Mouse (Mus musculus) liver, embryonic 11.5 days (tissue): ENCODE measurements around the gene Klf4. TPM values are rescaled to one million over a fixed set of nuclear protein-coding genes. Genes with fewer than 3 reads are reported as not detected.
A peak's percentile ranks its signal among the peaks of the same experiment; 100 is the strongest.

Source experiments
- ATAC-seq: fragments of 200-750 bp; cut with Nextera tagmentation; replicated peaks from 2 replicates; pipeline ENCODE4 v1.8.0; 2017; ENCODE audit warnings: moderate number of reproducible peaks, mild to moderate bottlenecking, moderate TSS enrichment, moderate library complexity; ENCODE audit not compliant: low FRiP score
- DNase-seq: peaks from one replicate; pipeline ENCODE4 v3.0.0-alpha.2; 2017; ENCODE audit warnings: low spot score
- H3K27ac ChIP-seq: fragments of 300-500 bp; sonication (generic); 2 replicates; pipeline ENCODE4 v1.5.1; 2014; ENCODE audit warnings: mild to moderate bottlenecking, low read depth, low read length, control low read depth
- H3K27me3 ChIP-seq: fragments of 300-500 bp; sonication (generic); replicated peaks from 2 replicates; pipeline ENCODE4 v1.6.1; 2014; ENCODE audit warnings: low read length, mixed read lengths; ENCODE audit not compliant: control insufficient read depth, insufficient read depth
- H3K36me3 ChIP-seq: fragments of 300-500 bp; sonication (generic); 2 replicates; pipeline ENCODE4 v1.6.1; 2014; ENCODE audit warnings: mild to moderate bottlenecking, low read length, moderate library complexity, mixed read lengths; ENCODE audit not compliant: control insufficient read depth, insufficient read depth
- H3K4me1 ChIP-seq: fragments of 300-500 bp; sonication (generic); replicated peaks from 2 replicates; pipeline ENCODE4 v1.6.1; 2014; ENCODE audit warnings: low read length, mixed read lengths; ENCODE audit not compliant: control insufficient read depth, insufficient read depth
- H3K4me2 ChIP-seq: fragments of 300-500 bp; sonication (generic); 2 replicates; pipeline ENCODE4 v1.6.1; 2014; ENCODE audit warnings: mild to moderate bottlenecking, control low read depth, moderate library complexity
- H3K4me3 ChIP-seq: fragments of 300-500 bp; sonication (generic); 2 replicates; pipeline ENCODE4 v1.5.1; 2014; ENCODE audit warnings: low read depth, low read length, control low read depth
- H3K9ac ChIP-seq: fragments of 300-500 bp; sonication (generic); 2 replicates; pipeline ENCODE4 v1.6.1; 2014; ENCODE audit warnings: low read depth, low read length, control low read depth
- H3K9me3 ChIP-seq: fragments of 300-500 bp; sonication (generic); 2 replicates; pipeline ENCODE4 v1.6.1; 2016; ENCODE audit warnings: low read length, inconsistent platforms, mixed read lengths; ENCODE audit not compliant: control insufficient read depth
- WGBS: fragments of 180-500 bp; shearing (Covaris S2); extraction: QIAGEN DNeasy Blood & Tissue Kit; methylation state at CpG from one replicate; pipeline ENCODE4 v1.1.7; 2014; 5-methylcytosine and 5-hydroxymethylcytosine counted together
- polyA plus RNA-seq: library from polyadenylated mRNA; unstranded; fragments of >200 nt; fragmentation: Nextera tagmentation; extraction: Ambion mirVana; gene quantifications from 2 replicates; pipeline ENCODE4 v1.2.1, GENCODE M21; 2014

Klf4 gene
- polyA plus RNA-seq, 1 experiment from 2014 or later = 0.97 TPM

DNA sequence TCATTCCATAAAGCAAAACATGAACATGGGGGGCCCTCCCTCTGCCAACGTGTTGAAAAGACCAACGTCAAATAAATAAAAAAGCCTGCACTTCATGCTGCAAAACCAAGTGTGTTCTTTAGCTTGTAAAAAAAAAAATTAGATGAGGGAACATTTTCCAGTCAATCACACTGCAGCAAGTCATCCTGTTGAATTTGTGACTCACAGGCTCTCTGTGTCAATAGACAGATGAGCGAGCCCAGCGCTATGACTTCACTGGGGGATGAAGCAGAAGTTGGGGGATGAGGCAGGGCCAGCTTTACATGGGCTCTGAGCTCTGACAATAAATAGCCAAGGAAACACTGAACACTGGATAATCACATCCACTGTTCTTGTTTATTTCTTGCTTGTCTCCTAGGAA lies 9.4 kb upstream of the Klf4 start:
- no peak overlapping the region for H3K27ac ChIP-seq
- H3K4me1 ChIP-seq = no peaks in the 10 kb centered on the region
- H3K27me3 ChIP-seq = no peaks in the 10 kb centered on the region
- no peak overlapping the region for H3K4me3 ChIP-seq
- DNase-seq (no peak), ATAC-seq (no peak)
- WGBS = 65% methylated on average over 4 of the region's 4 CpGs
- no peaks in the 10 kb centered on the region for H3K9me3 ChIP-seq
- H3K4me2 ChIP-seq = no peak overlapping the region
- H3K36me3 ChIP-seq = no peaks in the 10 kb centered on the region
- H3K9ac ChIP-seq = no peak overlapping the region

DNA sequence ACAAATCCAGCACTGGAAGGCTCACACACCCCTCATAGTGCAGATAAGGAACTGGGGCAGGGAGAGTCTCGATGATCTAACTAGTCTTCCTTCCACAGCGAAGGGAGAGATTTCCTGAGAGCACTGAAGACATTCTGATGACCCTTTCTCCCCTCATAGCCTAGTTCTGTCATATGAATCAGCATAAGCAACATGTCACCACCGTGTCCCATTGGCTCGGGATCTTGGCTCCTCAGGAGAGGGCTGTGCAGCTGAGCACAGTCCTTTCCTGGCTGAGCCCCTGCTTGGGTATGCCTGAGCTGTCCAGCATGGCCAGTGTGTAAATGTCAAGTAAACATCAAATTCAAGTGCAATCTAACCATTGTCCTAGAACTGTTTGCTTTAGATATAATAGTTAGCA lies 9.0 kb upstream of the Klf4 start:
- Histone ChIP-seq H3K4me3 (no peak overlapping the region), H3K9me3 (no peaks in the 10 kb centered on the region), H3K9ac (no peak overlapping the region), H3K4me1 (no peaks in the 10 kb centered on the region), H3K27me3 (peaks cover 4% of the 10 kb centered on the region), H3K4me2 (no peak overlapping the region), H3K36me3 (no peaks in the 10 kb centered on the region), H3K27ac (no peak overlapping the region)
- WGBS = 37% methylated on average over 4 of the region's 4 CpGs
- DNase-seq (no peak), ATAC-seq (no peak)

DNA sequence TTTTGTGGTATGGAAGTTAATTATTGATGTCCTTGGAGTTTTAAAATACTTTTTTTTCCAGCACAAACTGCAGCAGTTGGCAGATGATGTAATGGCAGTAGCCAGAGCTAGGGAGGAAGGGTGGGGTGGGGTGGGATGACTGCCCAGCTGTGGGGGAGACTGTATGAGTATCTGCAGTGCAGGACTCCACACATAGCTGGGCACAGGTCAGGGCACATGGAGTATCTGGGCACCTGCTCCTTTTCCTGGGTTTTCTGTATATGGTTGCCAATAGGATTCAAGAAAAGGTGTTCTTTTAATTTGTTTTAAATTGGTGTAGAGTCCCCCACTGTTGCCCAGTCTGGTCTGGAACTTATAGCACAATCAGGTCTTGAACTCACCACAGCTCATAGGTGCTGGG lies 2.7 kb upstream of the Klf4 start:
- Histone ChIP-seq H3K36me3 (no peaks in the 10 kb centered on the region), H3K4me2 (no peak overlapping the region), H3K4me1 (peaks cover 4% of the 10 kb centered on the region; the same call in 1 of the 2 replicates), H3K27ac (no peak overlapping the region), H3K27me3 (peaks cover 61% of the 10 kb centered on the region), H3K4me3 (no peak overlapping the region), H3K9me3 (no peaks in the 10 kb centered on the region), H3K9ac (no peak overlapping the region)
- ATAC-seq (no peak), DNase-seq (no peak)

DNA sequence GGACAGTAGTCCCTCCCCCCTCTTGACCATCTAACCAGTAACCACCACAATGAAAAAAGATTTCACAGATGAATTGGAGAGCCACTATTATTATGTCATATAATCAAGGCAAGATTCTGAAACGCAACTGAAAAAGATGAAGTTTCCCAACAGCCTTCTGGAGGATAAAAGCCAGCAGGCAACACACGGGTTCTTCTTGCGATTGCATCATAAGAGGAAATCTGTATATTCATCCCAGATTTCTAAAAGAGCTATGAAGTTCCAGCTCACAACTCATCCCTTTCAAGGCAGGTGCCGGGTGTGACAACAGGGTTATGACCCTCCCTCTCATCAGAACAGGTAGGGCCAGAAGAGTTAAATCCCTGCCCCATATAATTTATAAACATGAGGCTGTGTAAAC lies 2.2 kb upstream of the Klf4 start:
- no peak overlapping the region for H3K27ac ChIP-seq
- ATAC-seq (no peak), DNase-seq (no peak)
- no peaks in the 10 kb centered on the region for H3K36me3 ChIP-seq
- no peak overlapping the region for H3K4me2 ChIP-seq
- no peak overlapping the region for H3K4me3 ChIP-seq
- peaks cover 4% of the 10 kb centered on the region for H3K4me1 ChIP-seq
- no peak overlapping the region for H3K9ac ChIP-seq
- H3K9me3 ChIP-seq = no peaks in the 10 kb centered on the region
- peaks cover 65% of the 10 kb centered on the region for H3K27me3 ChIP-seq
- 72% methylated on average over 4 of the region's 4 CpGs for WGBS

DNA sequence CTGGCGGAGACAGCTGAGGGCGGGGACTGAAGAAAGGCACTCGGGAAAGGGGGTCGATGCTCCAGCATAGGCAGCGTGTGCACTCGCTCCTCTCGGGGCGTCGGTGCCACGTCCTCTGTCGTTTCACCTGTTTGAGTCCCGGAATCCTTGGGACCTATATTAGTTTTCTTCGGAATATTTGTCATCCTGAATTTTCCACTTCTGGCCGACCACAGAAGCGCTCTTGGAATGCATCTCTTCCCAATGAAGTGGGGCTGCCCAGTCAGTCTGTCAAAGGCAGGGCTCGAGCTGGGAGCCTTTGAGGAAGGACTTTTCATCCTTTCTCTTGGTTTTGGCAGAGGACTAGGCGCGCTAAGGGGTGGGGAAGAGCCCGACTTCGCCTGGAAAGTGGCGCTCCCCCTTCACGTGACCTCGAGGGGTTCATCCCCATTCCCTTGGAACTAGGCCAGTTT lies 1.6 kb upstream of the Klf4 start:
- no peaks in the 10 kb centered on the region for H3K9me3 ChIP-seq
- H3K4me1 ChIP-seq = peaks cover 4% of the 10 kb centered on the region
- ATAC-seq = no peak
- no peaks in the 10 kb centered on the region for H3K36me3 ChIP-seq
- peak overlapping the region; percentile 63 for H3K4me3 ChIP-seq
- H3K9ac ChIP-seq = no peak overlapping the region
- 5% methylated on average over 23 of the region's 23 CpGs for WGBS
- H3K4me2 ChIP-seq = peak overlapping the region; percentile 97
- no peak overlapping the region for H3K27ac ChIP-seq
- peaks cover 68% of the 10 kb centered on the region for H3K27me3 ChIP-seq
- no peak for DNase-seq

DNA sequence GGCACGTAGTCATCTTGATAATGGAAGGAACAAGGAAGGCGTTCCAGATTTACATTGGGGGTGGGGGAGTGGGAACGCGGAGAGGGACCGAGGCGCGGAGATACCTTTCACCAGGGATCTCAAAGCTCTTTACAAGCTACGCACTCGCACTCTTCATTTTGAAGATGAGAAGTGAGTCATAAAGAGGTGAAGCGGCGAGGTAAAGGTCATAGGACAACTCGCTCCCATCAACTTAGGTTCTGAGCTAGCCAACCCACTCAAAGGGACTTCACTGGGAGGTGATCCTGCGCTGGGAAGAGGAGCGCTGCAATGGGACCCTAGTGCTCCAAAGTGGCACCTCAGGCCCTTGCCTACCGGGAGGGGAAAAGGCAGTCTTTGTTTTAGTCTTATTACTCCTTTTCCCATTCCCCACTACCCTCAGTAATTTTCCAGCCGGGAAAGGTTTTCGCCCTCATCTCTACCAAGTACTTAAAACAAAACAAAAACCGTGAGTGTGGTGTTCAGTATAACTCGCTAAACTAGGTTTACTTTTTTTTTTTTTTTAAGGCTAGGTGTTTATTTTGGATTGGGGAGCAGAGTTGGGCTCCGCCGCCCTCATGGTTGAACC lies 1.0 kb upstream of the Klf4 start:
- Histone ChIP-seq H3K4me2 (peak overlapping the region; percentile 97), H3K9ac (peak overlapping the region; percentile 61; the same call in 1 of the 2 replicates), H3K9me3 (no peaks in the 10 kb centered on the region), H3K27ac (no peak overlapping the region), H3K36me3 (no peaks in the 10 kb centered on the region), H3K4me3 (peak overlapping the region; percentile 63), H3K27me3 (peaks cover 68% of the 10 kb centered on the region), H3K4me1 (peaks cover 4% of the 10 kb centered on the region)
- DNase-seq = peak; percentile 42
- no peak for ATAC-seq
- whole genome bisulfite sequencing = under 1% methylated on average over 21 of the region's 21 CpGs

DNA sequence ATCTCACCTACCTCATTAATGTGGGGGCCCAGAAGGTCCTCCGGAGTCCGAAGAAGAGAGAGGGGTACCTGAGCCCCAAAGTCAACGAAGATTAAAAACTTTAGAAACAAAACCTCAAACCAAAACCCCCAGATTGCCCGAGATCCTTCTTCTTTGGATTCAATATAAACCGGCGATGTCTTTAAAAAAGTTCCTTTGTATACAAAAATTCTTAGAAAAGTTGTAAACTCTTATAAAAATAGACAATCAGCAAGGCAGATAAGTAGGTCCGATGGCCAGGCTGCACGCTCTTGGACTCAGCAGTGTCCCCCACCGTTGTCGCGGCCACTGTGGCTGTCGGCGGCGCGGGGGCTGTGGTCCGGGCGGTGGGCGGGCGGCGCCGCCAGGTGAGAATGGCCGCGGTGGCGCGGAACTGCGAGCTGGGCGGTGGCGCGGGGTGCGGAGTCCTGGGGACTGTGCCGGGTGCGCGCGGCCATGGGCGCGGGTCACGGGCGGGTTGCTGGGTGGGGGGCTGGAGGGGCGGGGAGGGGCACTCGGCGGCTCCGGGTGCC lies 335 bp downstream of the Klf4 start:
- Histone ChIP-seq H3K9ac (peak overlapping the region; percentile 56), H3K27ac (no peak overlapping the region), H3K36me3 (no peaks in the 10 kb centered on the region), H3K9me3 (no peaks in the 10 kb centered on the region), H3K4me3 (peak overlapping the region; percentile 63), H3K4me2 (peak overlapping the region; percentile 97), H3K4me1 (peaks cover 4% of the 10 kb centered on the region), H3K27me3 (peaks cover 71% of the 10 kb centered on the region)
- WGBS = under 1% methylated on average over 37 of the region's 42 CpGs
- DNase-seq (no peak), ATAC-seq (no peak; the same call in 1 of the 2 replicates)

DNA sequence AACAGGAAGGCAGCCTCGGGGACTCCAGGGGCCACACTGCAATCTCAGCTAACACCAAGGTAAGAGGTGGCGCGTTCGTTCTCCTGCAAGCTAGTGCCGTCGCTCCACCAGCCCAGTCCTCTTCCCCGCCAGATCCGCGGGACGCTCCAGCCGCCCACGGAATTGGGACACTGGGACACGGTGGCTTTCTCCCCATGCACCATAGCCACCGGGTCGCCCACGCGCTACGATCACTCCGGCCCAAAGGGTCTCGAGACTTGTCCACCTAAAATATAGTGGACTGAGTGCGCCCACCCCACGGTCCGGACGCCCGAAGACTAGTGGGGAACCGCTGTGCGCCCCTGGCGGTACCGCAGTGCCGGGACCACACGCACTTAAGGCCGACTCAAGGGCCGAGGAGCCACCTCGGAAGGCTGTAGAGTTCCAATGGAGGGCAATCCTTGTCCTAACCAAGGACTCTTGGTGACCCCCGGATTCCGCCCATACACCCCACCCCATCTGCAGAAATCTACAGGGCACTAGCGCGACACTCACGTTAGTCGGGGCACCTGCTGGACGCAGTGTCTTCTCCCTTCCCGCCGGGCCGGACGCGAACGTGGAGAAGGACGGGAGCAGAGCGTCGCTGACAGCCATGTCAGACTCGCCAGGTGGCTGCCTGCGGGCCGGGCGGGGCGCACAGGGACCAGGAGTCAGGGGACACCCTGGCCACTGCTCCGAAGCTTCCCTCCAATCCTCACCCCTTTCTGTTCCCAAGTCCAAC lies 990 bp downstream of the Klf4 start:
- Histone ChIP-seq H3K4me3 (peak overlapping the region; percentile 63), H3K27me3 (peaks cover 68% of the 10 kb centered on the region), H3K9me3 (no peaks in the 10 kb centered on the region), H3K4me1 (peaks cover 4% of the 10 kb centered on the region), H3K27ac (no peak overlapping the region), H3K9ac (0 out of 2 replicates have a peak overlapping the region, but pooled peaks have one; percentile 12), H3K36me3 (no peaks in the 10 kb centered on the region), H3K4me2 (peak overlapping the region; percentile 97)
- DNase-seq = peak; percentile 49
- WGBS = 2% methylated on average over 56 of the region's 56 CpGs
- no peak for ATAC-seq
